Mouse (Mus musculus): ENCODE measurements around the gene Pacrg. TPM values are rescaled to one million over a fixed set of nuclear protein-coding genes. Genes with fewer than 3 reads are reported as not detected.

The Pacrg gene
- total and polyA plus RNA-seq, 2 experiments from 2014 or later = 1.1 to 1.4 TPM

DNA sequence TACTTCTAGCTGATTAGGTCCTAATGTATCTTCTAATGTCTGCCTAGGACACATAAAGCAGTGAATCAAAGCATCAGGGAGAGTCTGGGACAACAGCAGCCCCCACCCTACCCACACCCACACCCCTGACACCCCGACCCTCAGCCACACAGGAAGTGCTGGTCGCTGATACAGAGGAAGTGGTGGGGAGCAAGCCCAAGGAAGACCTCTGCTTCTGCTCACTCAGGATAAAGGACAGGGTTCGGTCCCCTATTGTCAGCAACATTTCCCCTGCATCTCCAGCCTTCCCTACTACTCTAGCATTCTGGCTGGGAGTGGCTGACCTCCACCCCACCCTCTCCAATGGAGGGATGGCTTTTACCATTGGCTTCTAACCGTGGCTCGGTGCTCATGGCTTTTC lies 414.8 kb downstream of the Pacrg start:
- DNase-seq (ENCODE audit: low spot score) = no peak
- H3K9ac ChIP-seq (replicated peaks; ENCODE audit: low read depth, low read length) = no peak overlapping the region
- no peak for TF ChIP-seq CTCF (IDR thresholded peaks at IDR 0.05; ENCODE audit: low read depth)
- no peak for TF ChIP-seq EP300 (IDR thresholded peaks at IDR 0.05; ENCODE audit: low read depth)
- no peaks in the 10 kb centered on the region for H3K9me3 ChIP-seq (replicated peaks; ENCODE audit: control insufficient read depth, low read length)
- H3K4me1 ChIP-seq (ENCODE audit: control insufficient read depth, insufficient read depth) = no peaks in the 10 kb centered on the region
- WGBS = 70% methylated on average over 5 of the region's 5 CpGs
- H3K4me2 ChIP-seq (ENCODE audit: low read depth, low read length) = no peak overlapping the region
- H3K36me3 ChIP-seq (replicated peaks; ENCODE audit: control insufficient read depth, insufficient read depth, low read length) = no peaks in the 10 kb centered on the region
- H3K27ac ChIP-seq (ENCODE audit: low read depth) = no peak overlapping the region
- ATAC-seq (ENCODE audit: insufficient read depth, low read depth) = no peak
- H3K4me3 ChIP-seq (ENCODE audit: low read depth, low read length) = no peak overlapping the region
- no peaks in the 10 kb centered on the region for H3K27me3 ChIP-seq (ENCODE audit: control insufficient read depth, insufficient read depth, low read length)

DNA sequence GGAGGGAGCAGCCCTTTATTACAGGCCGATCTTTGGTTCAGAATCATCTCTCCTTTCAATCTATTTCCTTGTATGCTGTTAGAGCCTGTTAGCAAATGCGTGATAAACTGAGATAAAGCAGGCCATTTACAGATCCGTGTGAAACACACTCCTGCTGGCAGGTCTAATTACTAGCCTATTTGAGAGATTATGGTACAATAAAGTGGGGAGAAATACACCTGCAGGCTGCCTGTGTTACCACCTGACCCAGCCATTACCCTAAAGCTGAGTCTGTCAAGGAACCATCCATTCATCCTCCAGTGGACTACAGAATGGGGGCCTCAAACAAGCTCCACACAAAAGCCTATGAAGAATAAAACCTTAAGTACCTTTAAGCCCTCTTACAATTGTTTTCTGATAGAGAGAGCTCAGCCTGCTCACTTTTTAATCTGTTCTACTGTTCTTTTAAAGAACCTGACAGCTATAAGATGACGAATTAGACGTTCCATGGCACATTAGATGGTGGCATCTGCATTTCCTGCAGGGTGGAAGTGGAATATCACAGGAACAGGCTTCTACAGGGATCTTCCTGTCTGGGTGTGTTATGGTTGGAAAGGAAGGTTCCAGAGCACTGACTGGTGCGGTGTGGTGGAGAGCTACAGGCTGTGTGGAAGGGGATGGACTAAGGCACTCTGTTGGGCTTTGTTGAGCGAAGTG lies 422.4 kb downstream of the Pacrg start:
- no peak overlapping the region for H3K9ac ChIP-seq (replicated peaks; ENCODE audit: low read depth, low read length)
- no peak for ATAC-seq (ENCODE audit: insufficient read depth, low read depth)
- WGBS = 63% methylated on average over 7 of the region's 7 CpGs

DNA sequence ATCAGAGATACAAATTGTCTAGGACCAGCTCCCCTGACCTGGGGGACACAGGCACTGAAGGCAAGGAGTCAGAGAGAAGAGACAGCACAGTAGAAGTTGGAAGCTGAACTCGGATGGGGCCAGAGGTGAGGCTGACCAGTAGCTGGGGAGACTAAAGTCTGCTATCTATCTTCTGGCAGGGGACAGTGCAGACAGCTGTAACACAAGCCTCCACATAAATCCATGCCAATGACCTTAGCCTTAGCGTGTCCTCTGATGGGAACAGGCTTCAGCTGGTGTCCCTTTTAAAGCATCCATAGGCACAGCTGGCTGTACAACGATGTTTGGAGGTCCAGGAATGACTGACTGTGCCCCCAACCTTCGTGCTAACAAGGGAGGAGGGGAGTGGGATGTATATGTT lies 423.1 kb downstream of the Pacrg start:
- H3K27me3 ChIP-seq (ENCODE audit: control insufficient read depth, insufficient read depth, low read length) = no peaks in the 10 kb centered on the region
- H3K4me1 ChIP-seq (ENCODE audit: control insufficient read depth, insufficient read depth) = peaks cover 39% of the 10 kb centered on the region
- H3K4me2 ChIP-seq (ENCODE audit: low read depth, low read length) = no peak overlapping the region
- H3K36me3 ChIP-seq (replicated peaks; ENCODE audit: control insufficient read depth, insufficient read depth, low read length) = no peaks in the 10 kb centered on the region
- H3K27ac ChIP-seq (ENCODE audit: low read depth) = peak overlapping the region; percentile 63
- H3K4me3 ChIP-seq (ENCODE audit: low read depth, low read length) = no peak overlapping the region
- WGBS = 28% methylated on average over 4 of the region's 4 CpGs
- ATAC-seq (ENCODE audit: insufficient read depth, low read depth) (peak; percentile 72), DNase-seq (ENCODE audit: low spot score) (peak; percentile 67)
- no peak overlapping the region; the same call in 1 of the 2 replicates for H3K9ac ChIP-seq (replicated peaks; ENCODE audit: low read depth, low read length)
- TF ChIP-seq CTCF (IDR thresholded peaks at IDR 0.05; ENCODE audit: low read depth) = no peak
- no peak for TF ChIP-seq EP300 (IDR thresholded peaks at IDR 0.05; ENCODE audit: low read depth)
- no peaks in the 10 kb centered on the region for H3K9me3 ChIP-seq (replicated peaks; ENCODE audit: control insufficient read depth, low read length)

More for the DNA sequence above, 422.4 kb downstream of the Pacrg start:
- no peak overlapping the region for H3K4me3 ChIP-seq (ENCODE audit: low read depth, low read length)
- no peaks in the 10 kb centered on the region for H3K27me3 ChIP-seq (ENCODE audit: control insufficient read depth, insufficient read depth, low read length)
- DNase-seq (ENCODE audit: low spot score) = no peak
- H3K4me2 ChIP-seq (ENCODE audit: low read depth, low read length) = no peak overlapping the region
- no peaks in the 10 kb centered on the region for H3K9me3 ChIP-seq (replicated peaks; ENCODE audit: control insufficient read depth, low read length)
- H3K27ac ChIP-seq (ENCODE audit: low read depth) = peak overlapping the region; percentile 63
- TF ChIP-seq EP300 (IDR thresholded peaks at IDR 0.05; ENCODE audit: low read depth) (no peak), CTCF (IDR thresholded peaks at IDR 0.05; ENCODE audit: low read depth) (no peak)
- H3K36me3 ChIP-seq (replicated peaks; ENCODE audit: control insufficient read depth, insufficient read depth, low read length) = no peaks in the 10 kb centered on the region
- H3K4me1 ChIP-seq (ENCODE audit: control insufficient read depth, insufficient read depth) = peaks cover 39% of the 10 kb centered on the region

DNA sequence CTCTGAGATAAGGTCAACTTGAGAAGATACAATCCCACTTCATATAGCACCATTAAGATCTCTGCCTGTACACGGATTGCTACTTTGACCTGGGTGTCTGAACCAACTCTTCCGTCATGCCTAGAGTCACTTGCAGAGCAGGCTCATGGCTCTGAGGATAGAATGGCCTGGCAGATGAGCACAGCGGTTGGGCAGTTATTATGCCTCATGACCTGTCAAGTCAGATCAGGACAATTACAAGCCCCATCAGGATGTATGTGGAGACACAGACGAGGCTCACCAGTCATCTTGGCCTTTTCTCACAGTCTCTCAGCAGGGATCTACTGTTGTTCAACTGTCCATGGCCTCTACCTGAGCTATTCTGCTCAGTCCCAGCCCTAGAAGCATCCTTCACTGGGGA lies 424.0 kb downstream of the Pacrg start:
- no peak for DNase-seq (ENCODE audit: low spot score)
- 91% methylated on average over 4 of the region's 4 CpGs for WGBS
- H3K9ac ChIP-seq (replicated peaks; ENCODE audit: low read depth, low read length) = no peak overlapping the region

DNA sequence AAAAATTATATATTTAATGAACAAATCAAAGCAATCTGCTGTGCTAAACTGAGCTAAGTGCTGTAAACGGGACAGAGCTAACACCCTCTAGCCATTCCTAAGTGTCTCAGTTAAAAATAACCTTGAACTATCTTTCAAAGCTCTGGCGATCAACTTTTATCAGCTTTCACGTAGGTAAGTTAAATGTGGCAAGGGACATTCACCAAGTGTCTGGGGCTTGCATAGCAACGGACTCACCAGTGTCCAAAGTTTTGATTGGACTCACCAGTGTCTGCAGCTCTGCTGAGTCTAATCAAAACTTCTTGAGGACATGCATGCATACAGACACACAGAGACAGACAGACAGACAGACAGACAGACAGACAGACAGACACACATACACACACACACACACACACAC lies 425.7 kb downstream of the Pacrg start:
- Histone ChIP-seq H3K4me2 (ENCODE audit: low read depth, low read length) (no peak overlapping the region), H3K27ac (ENCODE audit: low read depth) (peak overlapping the region; percentile 92), H3K4me1 (ENCODE audit: control insufficient read depth, insufficient read depth) (peaks cover 39% of the 10 kb centered on the region), H3K36me3 (replicated peaks; ENCODE audit: control insufficient read depth, insufficient read depth, low read length) (no peaks in the 10 kb centered on the region), H3K9ac (replicated peaks; ENCODE audit: low read depth, low read length) (no peak overlapping the region), H3K4me3 (ENCODE audit: low read depth, low read length) (no peak overlapping the region), H3K27me3 (ENCODE audit: control insufficient read depth, insufficient read depth, low read length) (no peaks in the 10 kb centered on the region), H3K9me3 (replicated peaks; ENCODE audit: control insufficient read depth, low read length) (no peaks in the 10 kb centered on the region)
- ATAC-seq (ENCODE audit: insufficient read depth, low read depth) (peak; percentile 73), DNase-seq (ENCODE audit: low spot score) (peak; percentile 81)
- WGBS = 20% methylated on average over 4 of the region's 4 CpGs
- TF ChIP-seq CTCF (IDR thresholded peaks at IDR 0.05; ENCODE audit: low read depth) = no peak
- TF ChIP-seq EP300 (IDR thresholded peaks at IDR 0.05; ENCODE audit: low read depth) = no peak

More for the DNA sequence above, 424.0 kb downstream of the Pacrg start:
- ATAC-seq (ENCODE audit: insufficient read depth, low read depth) = no peak
- peak overlapping the region; percentile 63; the same call in 1 of the 2 replicates for H3K27ac ChIP-seq (ENCODE audit: low read depth)
- H3K4me1 ChIP-seq (ENCODE audit: control insufficient read depth, insufficient read depth) = peaks cover 39% of the 10 kb centered on the region
- no peak overlapping the region for H3K4me2 ChIP-seq (ENCODE audit: low read depth, low read length)
- H3K36me3 ChIP-seq (replicated peaks; ENCODE audit: control insufficient read depth, insufficient read depth, low read length) = no peaks in the 10 kb centered on the region
- no peaks in the 10 kb centered on the region for H3K9me3 ChIP-seq (replicated peaks; ENCODE audit: control insufficient read depth, low read length)
- no peaks in the 10 kb centered on the region for H3K27me3 ChIP-seq (ENCODE audit: control insufficient read depth, insufficient read depth, low read length)
- no peak for TF ChIP-seq EP300 (IDR thresholded peaks at IDR 0.05; ENCODE audit: low read depth)
- TF ChIP-seq CTCF (IDR thresholded peaks at IDR 0.05; ENCODE audit: low read depth) = no peak
- no peak overlapping the region for H3K4me3 ChIP-seq (ENCODE audit: low read depth, low read length)

DNA sequence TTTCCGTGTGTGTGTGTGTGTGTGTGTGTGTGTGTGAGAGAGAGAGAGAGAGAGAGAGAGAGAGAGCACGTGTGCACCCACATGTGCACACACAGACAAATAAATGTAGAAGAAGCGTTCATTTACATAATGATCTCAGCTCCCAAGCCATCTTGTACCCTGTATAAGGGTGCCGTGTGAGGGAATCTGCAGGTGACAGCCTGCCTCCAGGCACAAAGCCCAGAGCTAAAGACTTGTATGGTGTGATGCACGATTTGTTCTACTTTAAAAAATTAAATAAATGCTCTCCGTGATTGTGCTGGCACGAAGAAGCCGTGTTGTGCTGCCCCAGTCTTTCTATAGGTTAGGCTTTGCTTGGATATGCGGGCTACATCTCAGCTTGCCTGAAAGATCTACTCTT lies 426.2 kb downstream of the Pacrg start:
- H3K27ac ChIP-seq (ENCODE audit: low read depth) = peak overlapping the region; percentile 92
- H3K36me3 ChIP-seq (replicated peaks; ENCODE audit: control insufficient read depth, insufficient read depth, low read length) = no peaks in the 10 kb centered on the region
- no peak overlapping the region for H3K9ac ChIP-seq (replicated peaks; ENCODE audit: low read depth, low read length)
- H3K4me1 ChIP-seq (ENCODE audit: control insufficient read depth, insufficient read depth) = peaks cover 39% of the 10 kb centered on the region
- ATAC-seq (ENCODE audit: insufficient read depth, low read depth) = no peak; the same call in 1 of the 2 replicates
- no peaks in the 10 kb centered on the region for H3K9me3 ChIP-seq (replicated peaks; ENCODE audit: control insufficient read depth, low read length)
- 45% methylated on average over 9 of the region's 9 CpGs for WGBS
- no peak for DNase-seq (ENCODE audit: low spot score)
- H3K27me3 ChIP-seq (ENCODE audit: control insufficient read depth, insufficient read depth, low read length) = no peaks in the 10 kb centered on the region
- H3K4me3 ChIP-seq (ENCODE audit: low read depth, low read length) = no peak overlapping the region
- H3K4me2 ChIP-seq (ENCODE audit: low read depth, low read length) = no peak overlapping the region
- TF ChIP-seq EP300 (IDR thresholded peaks at IDR 0.05; ENCODE audit: low read depth) (no peak), CTCF (IDR thresholded peaks at IDR 0.05; ENCODE audit: low read depth) (no peak)
